Mouse (Mus musculus) embryo, embryonic 11.5 days (tissue): ENCODE measurements around the gene B3gnt9.

Source experiments
- DNase-seq: peaks from one replicate; pipeline ENCODE4 v3.0.0-alpha.2; 2012; ENCODE audit warnings: low read depth, low spot score

The B3gnt9 gene

GRCm38 (mm10) chr8:105209153-105210110 is 45.5 kb downstream of the B3gnt9 start:
- no peak for DNase-seq

GRCm38 (mm10) chr8:105207675-105208273 is 47.2 kb downstream of the B3gnt9 start:
- DNase-seq = no peak

- no peak for DNase-seq
These were observed 48.1 kb downstream of the B3gnt9 start for GRCm38 (mm10) chr8:105206766-105207275.

- DNase-seq = no peak
These were observed 49.2 kb downstream of the B3gnt9 start for GRCm38 (mm10) chr8:105205748-105206147.
